Mouse (Mus musculus) olfactory bulb, adult 2 months (tissue): ENCODE measurements around the gene Tmem203. TPM values are rescaled to one million over a fixed set of nuclear protein-coding genes. Genes with fewer than 3 reads are reported as not detected.

Source experiments
- H3K27ac ChIP-seq: fragments of 200-500 bp; 2 replicates; pipeline ENCODE4 v1.5.1; 2012; ENCODE audit warnings: low read depth, low read length; ENCODE audit not compliant: insufficient read depth
- H3K4me1 ChIP-seq: fragments of 200-500 bp; 2 replicates; pipeline ENCODE4 v1.6.1; 2012; ENCODE audit warnings: low read length; ENCODE audit not compliant: control insufficient read depth, insufficient read depth
- H3K4me3 ChIP-seq: fragments of 200-500 bp; 2 replicates; pipeline ENCODE4 v1.5.1; 2012; ENCODE audit warnings: mild to moderate bottlenecking, low read depth, low read length, moderate library complexity; ENCODE audit not compliant: insufficient read depth
- CTCF ChIP-seq: fragments of 200-500 bp; IDR thresholded peaks from 2 replicates; pipeline ENCODE4 v1.5.1; 2012; ENCODE audit warnings: low read depth, mild to moderate bottlenecking, low read length, moderate library complexity; ENCODE audit not compliant: insufficient read depth
- POLR2A ChIP-seq: fragments of 200-500 bp; IDR thresholded peaks from 2 replicates; pipeline ENCODE4 v1.6.1; 2012; ENCODE audit warnings: mild to moderate bottlenecking, low read depth, low read length, moderate library complexity; ENCODE audit not compliant: insufficient read depth
- WGBS: fragments of 180-500 bp; shearing (Covaris S2); methylation state at CpG from one replicate; pipeline ENCODE4 v1.1.7; 2018; 5-methylcytosine and 5-hydroxymethylcytosine counted together
- polyA plus RNA-seq: library from polyadenylated mRNA; stranded (reverse); fragments of >200 nt; gene quantifications from 2 replicates; pipeline ENCODE4 v1.2.4, GENCODE M21; 2012; ENCODE audit warnings: low replicate concordance; ENCODE audit not compliant: missing spikeins, insufficient read depth, insufficient read length

Gene Tmem203
- polyA plus RNA-seq, result not detected in 2 replicates

- WGBS, result under 1% methylated on average over 39 of the region's 39 CpGs
- Histone ChIP-seq H3K4me1 (peaks cover 3% of the 10 kb centered on the region; the same call in 1 of the 2 replicates), H3K27ac (peak within 1 kb of the TSS; percentile 17; the same call in 1 of the 2 replicates), H3K4me3 (peak within 1 kb of the TSS; percentile 75)
- TF ChIP-seq CTCF (no peak), POLR2A (peak; percentile 64)
Measured at GRCm38 (mm10) chr2:25255284-25255779, at the start of gene Tmem203. Gene Tmem203 (plus strand): TSS chr2:25255439.

GRCm38 (mm10) chr2:25207593-25207992 lies 47.6 kb upstream of the Tmem203 start:
- H3K4me3 ChIP-seq, result no peak overlapping the region

GRCm38 (mm10) chr2:25210686-25211085 lies 44.6 kb upstream of the Tmem203 start:
- peak overlapping the region; percentile 66 for H3K27ac ChIP-seq
- under 1% methylated on average over 24 of the region's 24 CpGs for WGBS
- H3K4me3 ChIP-seq, result peak overlapping the region; percentile 84
- peaks cover 11% of the 10 kb centered on the region for H3K4me1 ChIP-seq
- TF ChIP-seq CTCF (no peak), POLR2A (no peak)

More at GRCm38 (mm10) chr2:25207593-25207992, 47.6 kb upstream of the Tmem203 start:
- WGBS, result 41% methylated on average over 1 of the region's 1 CpGs
- TF ChIP-seq CTCF (no peak), POLR2A (no peak)
- Histone ChIP-seq H3K27ac (no peak overlapping the region), H3K4me1 (peaks cover 11% of the 10 kb centered on the region)

- 1% methylated on average over 42 of the region's 44 CpGs for WGBS
- Histone ChIP-seq H3K4me3 (peak within 1 kb of the TSS; percentile 84), H3K4me1 (peaks cover 11% of the 10 kb centered on the region), H3K27ac (peak within 1 kb of the TSS; percentile 66)
- TF ChIP-seq POLR2A, result peak; percentile 49
- TF ChIP-seq CTCF, result no peak
Measured at GRCm38 (mm10) chr2:25211121-25211670, 44.0 kb upstream of the Tmem203 start, which contains the start of gene Nelfb. Gene Nelfb (minus strand): TSS chr2:25211489.

GRCm38 (mm10) chr2:25213266-25213865 lies 41.9 kb upstream of the Tmem203 start:
- TF ChIP-seq POLR2A, result no peak
- TF ChIP-seq CTCF, result no peak
- WGBS, result 74% methylated on average over 23 of the region's 23 CpGs
- H3K4me3 ChIP-seq, result no peak overlapping the region
- H3K27ac ChIP-seq, result no peak overlapping the region
- peaks cover 8% of the 10 kb centered on the region for H3K4me1 ChIP-seq

- WGBS, result 77% methylated on average over 3 of the region's 3 CpGs
- H3K4me3 ChIP-seq, result no peak within 1 kb of the TSS
- TF ChIP-seq CTCF (no peak), POLR2A (no peak)
- H3K4me1 ChIP-seq, result peaks cover 8% of the 10 kb centered on the region
- H3K27ac ChIP-seq, result no peak within 1 kb of the TSS
Measured at GRCm38 (mm10) chr2:25214444-25214843, 40.8 kb upstream of the Tmem203 start, which contains the start of gene Stpg3. Gene Stpg3 (minus strand): TSS chr2:25214637.

GRCm38 (mm10) chr2:25217666-25218065 lies 37.6 kb upstream of the Tmem203 start:
- no peak overlapping the region for H3K4me3 ChIP-seq
- H3K27ac ChIP-seq, result no peak overlapping the region
- 70% methylated on average over 2 of the region's 2 CpGs for WGBS
- no peak for TF ChIP-seq POLR2A
- H3K4me1 ChIP-seq, result no peaks in the 10 kb centered on the region

GRCm38 (mm10) chr2:25218445-25218844 lies 36.8 kb upstream of the Tmem203 start, which contains the start of gene Fam166a:
Gene Fam166a (plus strand): TSS chr2:25218745.
- Histone ChIP-seq H3K27ac (no peak within 1 kb of the TSS), H3K4me3 (no peak within 1 kb of the TSS), H3K4me1 (no peaks in the 10 kb centered on the region)
- TF ChIP-seq CTCF (no peak), POLR2A (no peak)

- TF ChIP-seq CTCF, result no peak
- no peak for TF ChIP-seq POLR2A
- H3K4me3 ChIP-seq, result no peak overlapping the region
- WGBS, result 74% methylated on average over 5 of the region's 5 CpGs
- no peak overlapping the region for H3K27ac ChIP-seq
- no peaks in the 10 kb centered on the region for H3K4me1 ChIP-seq
Measured at GRCm38 (mm10) chr2:25221331-25221772, 33.9 kb upstream of the Tmem203 start.
